Mouse (Mus musculus) c-Kit-positive CD71-positive TER-119-negative erythroid progenitor cells, embryonic 14.5 days (primary cell): ENCODE measurements at regions not wholly inside any gene's neighbourhood (a gene's known extent, or its start where the extent isn't known, plus 50 kb on each side); places are given as distances from the start of the nearest gene placed in this dataset.
A peak's percentile ranks its signal among the peaks of the same experiment; 100 is the strongest.

Experiments used
- DNase-seq: peaks from one replicate; pipeline ENCODE4 v3.0.0-alpha.2; 2013; ENCODE audit warnings: low read depth

GRCm38 (mm10) chr9:52298329-52298728 is 130.0 kb upstream of the Zc3h12c start:
- no peak for DNase-seq

- DNase-seq, result no peak
Observed at GRCm38 (mm10) chr9:52294699-52295098, 126.3 kb upstream of the Zc3h12c start.

GRCm38 (mm10) chr9:52289069-52289468 is 120.7 kb upstream of the Zc3h12c start:
- DNase-seq, result no peak

GRCm38 (mm10) chr9:52287761-52288275 is 119.4 kb upstream of the Zc3h12c start:
- no peak for DNase-seq

GRCm38 (mm10) chr9:52287246-52287651 is 118.9 kb upstream of the Zc3h12c start:
- DNase-seq, result peak; percentile 50

- no peak for DNase-seq
Observed at GRCm38 (mm10) chr9:52286104-52286503, 117.7 kb upstream of the Zc3h12c start.

- DNase-seq, result no peak
Observed at GRCm38 (mm10) chr9:52283558-52283957, 115.2 kb upstream of the Zc3h12c start.

- no peak for DNase-seq
Observed at GRCm38 (mm10) chr9:52280995-52281394, 112.6 kb upstream of the Zc3h12c start.

GRCm38 (mm10) chr9:52280556-52280955 is 112.2 kb upstream of the Zc3h12c start:
- no peak for DNase-seq

- no peak for DNase-seq
Observed at GRCm38 (mm10) chr9:52278701-52279023, 110.3 kb upstream of the Zc3h12c start.

- DNase-seq, result no peak
Observed at GRCm38 (mm10) chr9:52277954-52278700, 109.8 kb upstream of the Zc3h12c start.

- DNase-seq, result no peak
Observed at GRCm38 (mm10) chr9:52273994-52274393, 105.6 kb upstream of the Zc3h12c start.

- DNase-seq, result no peak
Observed at GRCm38 (mm10) chr9:52272668-52273067, 104.3 kb upstream of the Zc3h12c start.

- no peak for DNase-seq
Observed at GRCm38 (mm10) chr9:52271345-52272116, 103.2 kb upstream of the Zc3h12c start.

GRCm38 (mm10) chr9:52261538-52261937 is 93.2 kb upstream of the Zc3h12c start:
- no peak for DNase-seq

- no peak for DNase-seq
Observed at GRCm38 (mm10) chr9:52259459-52259858, 91.1 kb upstream of the Zc3h12c start.

GRCm38 (mm10) chr9:52255692-52256091 is 87.3 kb upstream of the Zc3h12c start:
- DNase-seq, result no peak

- no peak for DNase-seq
Observed at GRCm38 (mm10) chr9:52254475-52254874, 86.1 kb upstream of the Zc3h12c start.

GRCm38 (mm10) chr9:52251455-52251854 is 83.1 kb upstream of the Zc3h12c start:
- DNase-seq, result no peak

- no peak for DNase-seq
Observed at GRCm38 (mm10) chr9:52246712-52247111, 78.3 kb upstream of the Zc3h12c start.

- DNase-seq, result no peak
Observed at GRCm38 (mm10) chr9:52244081-52244480, 75.7 kb upstream of the Zc3h12c start.

- DNase-seq, result no peak
Observed at GRCm38 (mm10) chr9:52243032-52243431, 74.7 kb upstream of the Zc3h12c start.

- no peak for DNase-seq
Observed at GRCm38 (mm10) chr9:52241577-52241976, 73.2 kb upstream of the Zc3h12c start.
